Mouse (Mus musculus): ENCODE measurements around the gene Mycbpap.

Gene Mycbpap

DNA sequence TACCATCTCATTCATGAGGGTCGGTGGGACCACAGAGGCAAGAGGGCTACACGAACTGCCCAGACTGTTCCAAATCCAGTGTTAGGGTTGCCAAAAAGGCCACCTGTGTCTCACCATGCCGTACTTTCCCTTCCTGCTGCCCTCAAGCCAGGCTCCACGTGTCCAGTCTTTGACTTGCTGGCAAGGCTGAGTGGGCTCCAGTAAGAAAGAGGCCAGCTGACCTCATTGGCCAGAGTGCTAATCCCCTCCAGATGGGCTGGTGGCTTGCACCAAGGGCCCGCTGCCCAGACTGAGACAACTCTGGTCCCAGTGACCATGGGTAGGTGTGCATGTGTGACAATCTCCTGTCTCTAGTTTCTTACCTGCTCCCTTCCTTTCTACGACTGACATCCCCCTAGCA lies 43.9 kb downstream of the Mycbpap start:
- no peak for DNase-seq (ENCODE audit: low spot score)

DNA sequence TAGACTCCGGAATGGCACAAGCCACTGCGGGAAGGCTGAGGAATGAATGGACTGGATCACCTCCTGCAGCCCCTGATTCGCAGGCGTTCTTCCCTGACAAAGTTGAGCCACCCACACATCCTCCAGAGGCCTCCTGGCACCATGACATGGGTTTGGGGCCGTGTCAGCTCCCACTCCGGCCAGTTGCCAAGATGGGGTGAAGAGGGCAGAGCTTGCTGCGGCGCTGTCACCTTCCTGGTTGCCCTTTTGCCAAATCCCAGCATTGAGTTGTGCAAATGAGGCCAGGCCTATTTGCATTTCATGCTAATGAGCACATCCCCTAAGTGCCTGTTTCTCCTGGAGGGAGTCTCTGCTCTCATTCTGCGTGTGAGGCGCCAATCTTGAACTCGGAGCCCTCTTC lies 45.8 kb downstream of the Mycbpap start:
- DNase-seq (ENCODE audit: low spot score), result no peak

DNA sequence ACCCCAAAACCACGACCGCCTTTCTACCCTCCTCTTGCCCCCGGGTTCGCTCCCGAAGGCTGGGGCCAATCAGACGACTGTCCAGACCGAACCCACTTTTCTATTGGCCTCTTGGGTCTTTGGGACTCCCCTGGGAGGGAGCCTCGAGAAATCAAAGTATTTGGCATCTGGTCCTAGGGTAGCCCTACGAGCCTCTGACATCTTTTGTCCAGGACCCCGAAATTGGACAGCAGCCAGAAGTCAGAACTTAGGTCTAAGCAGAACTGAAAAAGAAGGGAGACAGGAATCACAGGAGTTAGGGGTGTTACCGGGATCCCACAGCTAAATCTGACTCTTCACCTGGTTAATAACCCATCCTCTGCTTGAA lies 47.0 kb downstream of the Mycbpap start:
- no peak for DNase-seq (ENCODE audit: low spot score)

DNA sequence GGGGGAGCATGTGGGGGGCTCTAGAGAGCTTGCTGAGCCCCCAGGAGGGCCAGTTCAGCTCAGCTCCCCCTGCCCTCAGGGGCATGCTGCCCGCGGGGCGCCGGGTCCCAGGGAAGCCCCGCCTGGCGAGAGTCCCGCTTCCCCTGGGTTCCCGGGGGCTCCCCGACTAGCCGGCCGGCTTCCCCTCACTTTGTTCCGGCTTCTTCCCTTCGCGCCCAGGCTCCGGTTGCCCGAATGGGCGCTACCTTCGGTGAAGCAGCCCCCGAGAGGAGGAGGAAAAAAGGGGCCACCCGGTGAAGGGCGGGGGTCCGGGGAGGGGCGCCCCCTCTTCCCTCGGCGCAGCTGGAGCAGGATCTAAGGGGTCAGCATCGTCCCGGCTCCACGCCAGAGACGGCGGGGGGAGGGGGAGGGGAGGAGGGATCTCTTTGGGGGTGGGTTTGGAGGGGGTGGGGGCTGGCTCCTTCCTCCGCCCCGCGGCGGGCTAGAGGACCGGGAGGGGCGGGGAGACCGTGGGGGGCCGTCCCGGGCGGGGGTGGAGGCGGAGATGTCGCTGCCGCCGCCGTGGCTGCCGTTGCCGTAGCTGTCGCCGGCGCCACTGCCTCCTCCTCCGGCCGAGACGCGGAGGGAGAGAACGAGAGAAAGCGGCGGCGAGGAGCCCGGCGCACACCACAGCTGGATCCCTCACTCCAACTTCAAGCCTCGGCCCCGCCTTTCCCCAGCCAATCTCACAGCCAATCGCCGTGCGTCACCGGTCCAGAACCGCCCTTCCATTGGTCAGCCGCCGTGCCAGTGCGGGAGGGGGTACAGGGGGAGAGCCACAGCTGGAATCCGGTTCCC lies 47.6 kb downstream of the Mycbpap start, which contains the start of gene Cacna1g:
TSS of gene Cacna1g (minus strand) at position 492 of the 837 bp plus-strand sequence.
- DNase-seq (ENCODE audit: low spot score), result peak; percentile 76

DNA sequence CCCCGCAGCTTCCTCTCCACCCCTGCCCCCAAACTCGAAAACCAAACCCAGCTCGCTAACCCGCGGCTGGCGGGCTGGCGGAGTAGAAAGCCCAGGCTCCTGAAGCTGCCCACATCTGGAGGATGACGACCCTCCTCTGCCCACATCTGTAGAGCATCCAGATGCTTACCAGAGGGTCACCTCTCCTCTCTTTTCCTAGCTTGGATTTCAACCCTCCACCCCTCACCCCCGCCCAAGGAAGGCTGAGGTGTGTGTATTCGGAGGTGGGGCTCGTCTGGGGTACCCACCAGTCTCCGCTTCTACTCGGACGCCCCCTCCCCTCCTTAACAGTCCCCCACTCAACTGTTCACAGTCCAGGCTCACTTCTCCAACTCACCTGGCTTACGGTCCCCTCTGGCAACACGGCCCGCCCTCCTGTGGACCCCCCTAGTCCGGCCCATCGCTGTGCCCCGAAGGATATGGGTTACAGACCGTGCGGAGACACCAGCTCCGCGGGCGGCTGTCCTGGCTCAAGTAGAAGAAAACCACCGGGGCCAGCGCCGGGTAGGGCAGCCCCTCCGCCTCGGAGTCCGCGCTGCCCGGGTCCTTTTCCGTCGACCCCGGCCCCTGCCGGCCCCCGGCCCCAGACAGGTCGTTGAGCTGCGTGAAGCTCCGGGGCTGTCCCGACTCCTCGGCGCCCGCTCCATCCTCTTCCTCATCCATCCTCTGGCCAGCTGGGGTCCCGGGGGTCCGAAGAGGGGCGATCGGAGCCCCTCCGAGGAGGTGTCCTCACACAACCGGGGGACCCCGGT lies 48.4 kb downstream of the Mycbpap start:
- peak; percentile 17 for DNase-seq (ENCODE audit: low spot score)

- no peak for DNase-seq (ENCODE audit: low spot score)
These were observed 49.0 kb downstream of the Mycbpap start for GRCm38 (mm10) chr11:94472585-94472915.

DNA sequence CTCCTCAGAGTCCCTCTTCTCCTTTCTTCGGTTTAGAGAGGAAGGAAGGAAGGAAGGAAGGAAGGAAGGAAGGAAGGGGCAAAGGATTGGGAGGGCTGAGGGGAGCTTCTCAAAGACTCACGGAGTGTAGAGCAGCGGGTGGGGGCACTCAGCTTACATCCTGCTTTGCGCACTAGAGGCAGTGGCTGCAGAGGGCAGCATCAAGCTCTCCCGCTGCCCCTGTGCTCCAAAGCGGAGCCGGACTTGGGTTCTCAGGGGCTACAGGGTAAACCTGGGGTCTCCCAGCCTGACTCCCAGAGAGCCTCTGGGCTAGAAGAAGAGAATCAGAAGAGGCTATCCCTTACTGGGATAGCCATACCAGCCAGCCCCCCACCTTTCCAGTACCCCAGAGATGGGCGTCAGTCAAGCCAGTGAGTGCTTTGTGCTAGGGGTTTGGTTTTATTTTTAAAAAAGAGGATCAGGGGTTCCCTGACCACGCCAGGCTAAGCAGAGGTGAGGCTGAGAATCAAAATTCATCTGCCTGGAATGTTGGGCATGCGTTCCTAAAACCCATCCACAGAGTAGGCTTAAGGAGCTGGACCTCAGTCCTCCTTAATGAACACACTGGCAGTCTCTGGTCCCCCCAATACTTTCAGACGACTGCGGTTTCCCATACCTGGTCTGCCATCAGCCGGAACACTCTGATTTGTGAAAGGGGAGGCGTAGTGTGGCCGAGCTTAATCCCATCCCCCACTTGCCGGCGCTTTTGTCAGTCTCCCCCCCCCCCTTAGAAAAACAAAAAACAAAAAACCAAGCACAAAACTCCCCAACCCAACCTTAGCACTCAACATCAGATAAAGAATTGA lies 49.6 kb downstream of the Mycbpap start:
- no peak for DNase-seq (ENCODE audit: low spot score)

GRCm38 (mm10) chr11:94470391-94470790 lies 51.2 kb downstream of the Mycbpap start:
- DNase-seq (ENCODE audit: low spot score), result no peak

GRCm38 (mm10) chr11:94469136-94470064 lies 52.1 kb downstream of the Mycbpap start:
- DNase-seq (ENCODE audit: low spot score), result no peak

DNA sequence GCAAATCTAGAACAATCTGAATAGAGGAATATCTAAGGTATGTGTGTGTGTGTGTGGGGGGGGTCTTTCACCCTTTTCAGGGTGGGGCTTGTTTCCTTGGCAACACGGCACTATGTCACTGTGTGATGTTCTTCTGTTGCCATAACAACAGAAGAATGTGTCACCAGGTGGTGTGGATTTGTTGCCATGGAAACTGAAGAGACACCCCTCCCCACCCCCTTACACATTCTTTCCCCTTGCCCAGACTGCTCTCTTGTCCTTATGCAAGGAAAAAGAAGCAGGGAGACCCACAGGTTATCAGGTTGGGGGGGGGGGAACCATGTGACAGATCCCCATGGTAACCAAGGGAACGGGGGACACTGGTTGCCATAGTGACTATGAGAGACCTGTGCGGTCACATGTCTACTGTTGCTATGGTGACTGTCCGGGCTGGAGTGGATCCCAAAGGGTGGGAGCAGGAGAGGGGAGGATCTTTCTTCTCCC lies 52.9 kb downstream of the Mycbpap start:
- DNase-seq (ENCODE audit: low spot score), result no peak

DNA sequence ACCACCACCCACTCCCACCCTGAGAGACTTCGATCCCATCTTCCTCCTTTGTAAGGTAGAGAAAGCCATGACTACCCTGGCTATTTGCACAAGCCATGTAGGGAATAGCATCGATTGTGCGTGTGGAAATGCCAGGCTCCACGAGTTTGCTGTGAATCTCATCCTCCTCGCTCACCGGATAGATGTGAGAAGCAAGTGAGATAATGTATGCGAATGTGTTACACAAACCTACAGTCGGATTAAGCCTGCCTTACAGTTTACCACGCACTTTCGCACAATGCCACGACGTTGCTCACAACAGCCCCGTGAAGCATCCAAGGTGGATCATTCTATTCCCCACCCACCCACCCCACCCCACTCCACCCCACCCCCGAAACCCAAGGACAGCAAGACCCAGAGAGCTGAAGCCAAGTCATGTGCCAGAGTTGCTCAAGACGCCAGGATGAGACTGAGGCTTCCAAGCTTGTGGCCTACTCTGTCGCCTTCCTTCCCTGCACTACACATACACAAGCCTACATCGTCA lies 55.1 kb downstream of the Mycbpap start:
- DNase-seq (ENCODE audit: low spot score), result no peak

DNA sequence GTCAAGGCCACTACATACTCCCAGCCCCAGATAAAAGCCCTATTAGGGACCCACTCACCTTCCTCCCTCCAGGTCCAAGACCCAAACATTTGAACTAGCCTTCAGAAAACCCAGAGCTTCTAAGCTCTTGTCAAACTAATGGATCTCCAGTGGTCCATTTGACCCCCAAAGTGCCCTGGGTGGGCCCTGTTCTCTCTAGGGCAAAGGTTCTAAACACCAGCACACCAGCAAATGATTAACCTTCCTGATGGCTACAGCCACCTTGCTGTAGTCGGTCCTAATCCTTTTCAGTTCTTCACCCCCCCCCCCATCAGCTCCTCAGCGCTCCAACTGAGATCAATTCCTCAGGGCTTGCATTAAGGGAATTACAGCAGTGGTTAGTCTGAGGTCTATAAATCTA lies 57.4 kb downstream of the Mycbpap start:
- no peak for DNase-seq (ENCODE audit: low spot score)

DNA sequence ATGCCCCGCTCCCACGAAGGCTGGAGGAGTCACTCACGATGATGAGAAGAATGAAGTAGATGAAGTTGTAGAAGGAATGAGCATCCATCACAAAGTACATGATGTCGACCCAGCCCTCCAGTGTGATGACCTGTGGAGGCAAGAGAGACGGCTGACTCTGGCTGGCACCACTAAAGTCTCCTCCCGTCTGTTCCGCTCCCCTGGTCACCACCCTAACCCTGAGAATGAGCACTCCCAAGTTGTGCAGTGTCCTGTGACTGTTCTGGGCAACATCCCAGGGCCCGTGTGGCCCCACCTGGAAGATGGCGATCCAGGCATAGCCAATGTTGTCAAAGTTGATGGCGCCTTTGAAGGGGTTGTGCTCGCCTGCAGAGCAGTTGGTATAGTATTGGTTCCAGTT lies 59.7 kb downstream of the Mycbpap start:
- no peak for DNase-seq (ENCODE audit: low spot score)

GRCm38 (mm10) chr11:94457001-94457400 lies 64.5 kb downstream of the Mycbpap start:
- no peak for DNase-seq (ENCODE audit: low spot score)

GRCm38 (mm10) chr11:94456347-94456746 lies 65.2 kb downstream of the Mycbpap start:
- no peak for DNase-seq (ENCODE audit: low spot score)

DNA sequence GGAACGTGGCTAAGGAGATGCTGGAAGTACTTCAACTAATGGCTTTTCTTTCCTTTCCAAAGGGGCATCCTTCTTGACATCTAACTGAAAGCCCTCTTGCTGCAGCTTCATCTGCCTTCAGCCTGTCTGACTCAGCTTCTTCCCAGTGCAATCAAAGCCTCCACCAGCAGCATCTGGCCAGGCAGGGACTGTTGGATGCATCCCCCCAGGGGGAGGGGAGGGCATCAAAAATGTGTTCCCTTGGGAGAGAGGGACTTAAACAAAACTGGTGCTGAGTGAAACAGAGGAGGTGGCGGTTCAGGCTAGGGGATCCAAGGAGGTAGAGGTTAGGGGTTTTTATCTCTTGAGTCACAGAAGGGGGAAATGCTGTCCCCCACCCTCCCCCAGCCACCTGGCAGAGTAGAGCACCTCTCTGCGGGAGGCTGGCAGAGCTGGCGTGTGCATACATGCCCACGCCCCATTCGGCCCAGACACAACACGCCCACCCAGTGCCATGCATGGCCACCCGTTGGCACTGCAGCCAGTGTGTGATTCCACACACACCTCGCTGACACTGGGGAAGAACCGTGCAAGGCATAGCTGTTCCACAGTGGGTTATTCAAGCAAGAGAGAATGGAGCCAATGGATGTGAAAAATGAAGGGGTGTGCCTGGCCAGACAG lies 66.3 kb downstream of the Mycbpap start:
- DNase-seq (ENCODE audit: low spot score), result no peak

GRCm38 (mm10) chr11:94454756-94455155 lies 66.8 kb downstream of the Mycbpap start:
- DNase-seq (ENCODE audit: low spot score), result no peak
